Mouse (Mus musculus) neural tube, embryonic 15.5 days (tissue): ENCODE data around the gene Qser1. TPM values are rescaled to one million over a fixed set of nuclear protein-coding genes. Genes with fewer than 3 reads are reported as not detected.

Experiments
- ATAC-seq: fragments of 200-750 bp; cut with Nextera tagmentation; 2 replicates; pipeline ENCODE4 v1.8.0; 2017; ENCODE audit warnings: mild to moderate bottlenecking, moderate TSS enrichment, moderate library complexity; ENCODE audit not compliant: low FRiP score
- H3K27ac ChIP-seq: fragments of 300-500 bp; sonication (generic); replicated peaks from 2 replicates; pipeline ENCODE4 v1.5.1; 2015; ENCODE audit warnings: mild to moderate bottlenecking, inconsistent platforms
- H3K27me3 ChIP-seq: fragments of 300-500 bp; sonication (generic); replicated peaks from 2 replicates; pipeline ENCODE4 v1.6.1; 2015; ENCODE audit warnings: inconsistent platforms
- H3K36me3 ChIP-seq: fragments of 300-500 bp; sonication (generic); 2 replicates; pipeline ENCODE4 v1.6.1; 2015; ENCODE audit warnings: inconsistent platforms
- H3K4me1 ChIP-seq: fragments of 300-500 bp; sonication (generic); 2 replicates; pipeline ENCODE4 v1.6.1; 2015; ENCODE audit warnings: inconsistent platforms
- H3K4me2 ChIP-seq: fragments of 300-500 bp; sonication (generic); 2 replicates; pipeline ENCODE4 v1.6.1; 2015; ENCODE audit warnings: inconsistent platforms, mild to moderate bottlenecking, moderate library complexity
- H3K4me3 ChIP-seq: fragments of 300-500 bp; sonication (generic); replicated peaks from 2 replicates; pipeline ENCODE4 v1.5.1; 2015; ENCODE audit warnings: mild to moderate bottlenecking, inconsistent platforms
- H3K9ac ChIP-seq: fragments of 300-500 bp; sonication (generic); replicated peaks from 2 replicates; pipeline ENCODE4 v1.6.1; 2015; ENCODE audit warnings: mild to moderate bottlenecking, inconsistent platforms
- H3K9me3 ChIP-seq: fragments of 300-500 bp; sonication (generic); replicated peaks from 2 replicates; pipeline ENCODE4 v1.6.1; 2016; ENCODE audit warnings: inconsistent platforms
- WGBS: fragments of 180-500 bp; shearing (Covaris S2); methylation state at CpG from one replicate; pipeline ENCODE4 v1.1.7; 2015; ENCODE audit warnings: mixed read lengths; 5-methylcytosine and 5-hydroxymethylcytosine counted together
- polyA plus RNA-seq: library from polyadenylated mRNA; unstranded; fragments of >200 nt; fragmentation: Nextera tagmentation; extraction: Ambion mirVana; gene quantifications from 2 replicates; pipeline ENCODE4 v1.2.1, GENCODE M21; 2015

The Qser1 gene
- polyA plus RNA-seq, 1 experiment from 2014 or later, result 4.9 TPM

DNA sequence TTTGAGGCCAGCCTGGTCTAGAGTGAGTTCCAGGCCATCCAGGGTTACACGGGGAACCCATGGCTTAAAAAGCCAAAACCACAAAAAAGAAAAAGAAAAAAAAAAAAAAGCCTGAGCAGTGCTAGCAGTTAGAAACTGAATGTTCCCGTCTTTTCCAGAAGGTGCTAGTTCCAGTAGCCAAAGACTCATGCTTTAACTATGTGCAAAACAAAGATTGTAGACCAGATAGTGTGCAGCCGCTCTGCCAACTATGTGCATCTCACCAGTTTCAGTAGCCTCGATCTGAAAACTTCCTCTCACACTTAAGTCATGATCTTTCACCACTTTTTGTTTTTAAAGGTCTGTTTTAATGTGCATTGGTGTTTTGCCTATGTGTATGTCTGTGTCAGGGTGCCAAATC lies 98.7 kb downstream of the Qser1 start:
- Histone ChIP-seq H3K36me3 (no peaks in the 10 kb centered on the region), H3K4me1 (peaks cover 1% of the 10 kb centered on the region; the same call in 1 of the 2 replicates), H3K9me3 (no peaks in the 10 kb centered on the region), H3K9ac (no peak overlapping the region), H3K4me3 (no peak overlapping the region), H3K27ac (no peak overlapping the region), H3K27me3 (0 out of 2 replicates have a peak, but pooled peaks cover 4% of the 10 kb centered on the region), H3K4me2 (no peak overlapping the region)
- no peak for ATAC-seq
- WGBS, result 84% methylated on average over 4 of the region's 4 CpGs

GRCm38 (mm10) chr2:104717231-104717735 lies 99.3 kb downstream of the Qser1 start:
- ATAC-seq, result no peak
- WGBS, result 98% methylated on average over 2 of the region's 2 CpGs
- H3K9me3 ChIP-seq, result no peaks in the 10 kb centered on the region
- no peak overlapping the region for H3K4me3 ChIP-seq
- peaks cover 6% of the 10 kb centered on the region; the same call in 1 of the 2 replicates for H3K4me1 ChIP-seq
- no peaks in the 10 kb centered on the region for H3K36me3 ChIP-seq
- H3K27ac ChIP-seq, result no peak overlapping the region
- H3K4me2 ChIP-seq, result no peak overlapping the region
- 0 out of 2 replicates have a peak, but pooled peaks cover 4% of the 10 kb centered on the region for H3K27me3 ChIP-seq
- H3K9ac ChIP-seq, result no peak overlapping the region

DNA sequence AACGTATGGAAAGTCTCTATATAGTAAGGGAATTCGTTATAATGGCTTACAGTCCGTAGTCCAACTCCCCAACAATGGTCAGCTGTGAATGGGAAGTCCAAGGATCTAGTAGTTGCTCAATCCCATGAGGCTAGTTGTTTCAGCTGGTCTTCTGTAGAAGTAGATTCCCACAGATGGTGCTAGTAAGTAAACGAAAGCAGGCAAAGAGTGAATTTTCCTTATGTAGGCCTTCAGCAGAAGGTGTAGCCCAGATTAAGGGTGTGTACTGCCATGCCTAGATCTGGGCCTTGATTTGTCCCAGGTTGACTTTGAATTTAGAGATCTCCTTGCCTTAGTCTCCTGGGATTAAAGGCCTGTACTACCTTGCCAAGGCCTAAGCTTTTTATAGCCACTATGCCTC lies 100.3 kb downstream of the Qser1 start, which contains the start of gene Pin1rt1:
Gene Pin1rt1 (minus strand): TSS at position 101 of the 400 bp plus-strand sequence.
- WGBS, result 91% methylated on average over 4 of the region's 4 CpGs

DNA sequence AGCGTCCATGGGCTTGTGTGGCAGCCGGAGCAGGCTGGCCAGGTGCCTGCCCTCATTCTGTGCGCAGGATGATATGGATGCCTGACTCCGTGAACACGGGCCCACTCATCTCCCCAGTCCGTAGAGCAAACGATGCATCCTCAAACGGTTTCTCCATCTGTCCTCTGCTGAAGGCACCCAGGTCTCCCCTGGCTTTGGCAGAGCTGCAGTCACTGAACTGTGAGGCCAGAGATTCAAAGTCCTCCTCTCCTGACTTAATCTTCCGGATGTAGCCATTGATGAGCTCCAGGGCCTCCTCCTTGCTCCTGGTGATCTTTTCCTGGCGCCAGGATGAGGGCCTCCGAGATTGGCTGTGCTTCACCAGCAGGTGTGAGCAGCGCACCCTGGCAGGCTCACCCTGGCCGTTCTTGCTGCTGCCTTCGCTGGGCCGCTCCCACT lies 102.3 kb downstream of the Qser1 start:
- H3K36me3 ChIP-seq, result no peaks in the 10 kb centered on the region
- no peak overlapping the region for H3K4me2 ChIP-seq
- H3K4me1 ChIP-seq, result peaks cover 25% of the 10 kb centered on the region
- no peaks in the 10 kb centered on the region for H3K9me3 ChIP-seq
- 0 out of 2 replicates have a peak, but pooled peaks cover 4% of the 10 kb centered on the region for H3K27me3 ChIP-seq
- no peak overlapping the region for H3K9ac ChIP-seq
- WGBS, result 37% methylated on average over 15 of the region's 15 CpGs
- H3K4me3 ChIP-seq, result no peak overlapping the region
- H3K27ac ChIP-seq, result no peak overlapping the region
- no peak for ATAC-seq

More for the DNA sequence above, 100.3 kb downstream of the Qser1 start, which contains the start of gene Pin1rt1:
- Histone ChIP-seq H3K27ac (no peak within 1 kb of the TSS), H3K9me3 (no peaks in the 10 kb centered on the region), H3K4me2 (no peak within 1 kb of the TSS), H3K4me3 (no peak within 1 kb of the TSS), H3K27me3 (0 out of 2 replicates have a peak, but pooled peaks cover 4% of the 10 kb centered on the region), H3K36me3 (no peaks in the 10 kb centered on the region), H3K9ac (no peak within 1 kb of the TSS), H3K4me1 (peaks cover 8% of the 10 kb centered on the region)
- ATAC-seq, result no peak

- WGBS, result 2% methylated on average over 7 of the region's 7 CpGs
- H3K27me3 ChIP-seq, result 0 out of 2 replicates have a peak, but pooled peaks cover 4% of the 10 kb centered on the region
- ATAC-seq, result no peak; the same call in 1 of the 2 replicates
- peaks cover 25% of the 10 kb centered on the region for H3K4me1 ChIP-seq
- peak overlapping the region; percentile 75 for H3K9ac ChIP-seq
- H3K27ac ChIP-seq, result peak overlapping the region; percentile 92
- peak overlapping the region; percentile 77 for H3K4me2 ChIP-seq
- H3K9me3 ChIP-seq, result no peaks in the 10 kb centered on the region
- no peaks in the 10 kb centered on the region for H3K36me3 ChIP-seq
- peak overlapping the region; percentile 83 for H3K4me3 ChIP-seq
Measured at GRCm38 (mm10) chr2:104712486-104712809, 104.1 kb downstream of the Qser1 start.

- peaks cover 25% of the 10 kb centered on the region for H3K4me1 ChIP-seq
- under 1% methylated on average over 77 of the region's 99 CpGs for WGBS
- ATAC-seq, result peak; percentile 97
- no peaks in the 10 kb centered on the region for H3K36me3 ChIP-seq
- H3K27me3 ChIP-seq, result 0 out of 2 replicates have a peak, but pooled peaks cover 4% of the 10 kb centered on the region
- peak within 1 kb of the TSS; percentile 77 for H3K4me2 ChIP-seq
- peak within 1 kb of the TSS; percentile 75 for H3K9ac ChIP-seq
- peak within 1 kb of the TSS; percentile 92 for H3K27ac ChIP-seq
- H3K9me3 ChIP-seq, result no peaks in the 10 kb centered on the region
- peak within 1 kb of the TSS; percentile 83 for H3K4me3 ChIP-seq
Measured at GRCm38 (mm10) chr2:104711585-104712485, 104.7 kb downstream of the Qser1 start, which contains the start of gene Tcp11l1. Gene Tcp11l1, minus strand, starts transcription at chr2:104712169.

DNA sequence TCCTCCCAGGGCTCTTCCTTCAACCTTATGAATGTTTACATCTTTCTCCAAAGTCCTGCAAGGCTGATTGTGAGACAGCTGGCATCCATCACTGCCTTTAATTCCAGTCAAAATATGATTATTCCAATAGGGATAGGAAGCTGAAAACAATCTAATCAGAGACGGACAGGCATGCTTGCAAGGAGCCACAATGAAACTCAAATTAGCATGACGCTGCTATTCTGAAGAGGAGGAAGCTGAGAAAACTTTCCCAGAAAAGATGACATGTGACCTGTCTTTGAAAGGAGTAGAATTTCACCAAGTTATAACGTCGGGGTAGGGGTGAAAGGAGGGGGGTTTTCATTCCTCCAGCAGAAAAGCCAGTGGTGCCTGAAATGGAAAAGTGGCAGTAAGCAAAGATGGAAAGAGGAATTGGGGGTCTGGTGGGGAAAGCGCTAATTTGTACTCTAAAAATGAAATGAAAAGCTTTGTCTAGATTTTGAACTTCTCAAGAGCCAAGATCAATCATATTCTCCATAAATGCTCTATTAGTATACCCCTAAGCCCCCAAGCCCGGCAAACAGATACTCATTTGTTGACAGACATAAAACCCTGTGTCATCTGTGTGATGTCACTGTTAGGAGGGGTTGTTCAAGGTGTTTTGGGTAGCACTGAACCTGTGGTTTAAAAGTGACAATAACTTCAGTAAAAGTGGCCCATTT lies 105.7 kb downstream of the Qser1 start:
- Histone ChIP-seq H3K27ac (peak overlapping the region; percentile 92; the same call in 1 of the 2 replicates), H3K4me1 (peaks cover 25% of the 10 kb centered on the region), H3K4me3 (peak overlapping the region; percentile 83), H3K4me2 (peak overlapping the region; percentile 77), H3K27me3 (0 out of 2 replicates have a peak, but pooled peaks cover 4% of the 10 kb centered on the region), H3K9me3 (no peaks in the 10 kb centered on the region), H3K9ac (peak overlapping the region; percentile 75), H3K36me3 (peaks cover 5% of the 10 kb centered on the region; the same call in 1 of the 2 replicates)
- WGBS, result 17% methylated on average over 6 of the region's 6 CpGs
- ATAC-seq, result peak; percentile 7

DNA sequence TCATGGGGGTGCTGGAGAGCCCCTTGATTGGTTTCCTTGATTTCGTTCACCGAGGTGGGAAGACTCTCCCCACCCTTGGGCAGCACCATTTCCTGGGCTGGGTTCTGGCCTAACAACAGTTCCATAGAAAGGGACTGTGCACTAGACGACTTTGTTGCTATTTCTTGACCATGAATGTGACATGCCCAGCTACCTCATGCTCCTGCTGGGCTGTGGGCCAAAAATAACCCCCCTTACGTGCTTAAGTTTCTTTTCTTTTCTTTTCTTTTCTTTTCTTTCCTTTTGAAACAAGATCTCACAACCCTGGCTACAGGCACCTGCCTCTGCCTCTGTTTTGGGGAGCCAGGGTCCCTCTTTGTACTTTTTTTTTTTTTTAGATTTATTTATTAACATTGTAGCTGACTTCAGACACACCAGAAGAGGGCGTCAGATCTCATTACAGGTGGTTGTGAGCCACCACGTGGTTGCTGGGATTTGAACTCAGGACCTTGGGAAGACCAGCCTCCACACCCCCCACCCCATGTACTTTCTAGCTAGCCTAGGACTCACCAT lies 106.7 kb downstream of the Qser1 start:
- peaks cover 14% of the 10 kb centered on the region for H3K36me3 ChIP-seq
- H3K9ac ChIP-seq, result no peak overlapping the region
- no peak overlapping the region for H3K4me3 ChIP-seq
- 0 out of 2 replicates have a peak, but pooled peaks cover 4% of the 10 kb centered on the region for H3K27me3 ChIP-seq
- peaks cover 25% of the 10 kb centered on the region for H3K4me1 ChIP-seq
- ATAC-seq, result no peak
- no peak overlapping the region for H3K27ac ChIP-seq
- 0 out of 2 replicates have a peak overlapping the region, but pooled peaks have one; percentile 77 for H3K4me2 ChIP-seq
- 60% methylated on average over 6 of the region's 6 CpGs for WGBS
- no peaks in the 10 kb centered on the region for H3K9me3 ChIP-seq

Other genes with a start within 250 kb of the Qser1 start
- 84.4 and 86.5 TPM in 2 replicates for gene Cstf3, start 226.2 kb downstream of the Qser1 start, polyA plus RNA-seq
- 52.6 and 60.0 TPM in 2 replicates for gene Tcp11l1, start 104.6 kb downstream of the Qser1 start, polyA plus RNA-seq
- gene Pin1rt1, start 100.4 kb downstream of the Qser1 start, polyA plus RNA-seq, result 0.35 TPM in 1 of 2 replicates, not detected in the other
- 1.1 and 3.6 TPM in 2 replicates for gene Depdc7, start 73.9 kb downstream of the Qser1 start, polyA plus RNA-seq
- 0.93 and 1.6 TPM in 2 replicates for gene Prrg4, start 33.1 kb upstream of the Qser1 start, polyA plus RNA-seq
- 6.7 and 7.9 TPM in 2 replicates for gene Ccdc73, start 51.0 kb upstream of the Qser1 start, polyA plus RNA-seq
- 167 and 189 TPM in 2 replicates for gene Eif3m, start 200.3 kb upstream of the Qser1 start, polyA plus RNA-seq